Mouse (Mus musculus) lung, postnatal 14 days (tissue): ENCODE results near the gene Pecam1.
"Not testable (repeated sequence)": the region's sequence is repeated elsewhere in the genome, so short reads cannot be mapped to it uniquely, and the experiment has no call there.

Source experiments
- DNase-seq: peaks from one replicate; pipeline ENCODE4 v3.0.0; 2021

Gene Pecam1

GRCm38 (mm10) chr11:106664691-106665090 is 85.7 kb downstream of the Pecam1 start:
- DNase-seq, result no peak

GRCm38 (mm10) chr11:106663838-106664237 is 86.6 kb downstream of the Pecam1 start:
- DNase-seq, result no peak

- no peak for DNase-seq
Observed at GRCm38 (mm10) chr11:106662634-106663407, 87.6 kb downstream of the Pecam1 start.

GRCm38 (mm10) chr11:106660453-106661081 is 89.9 kb downstream of the Pecam1 start:
- DNase-seq, result peak; percentile 51

- peak; percentile 72 for DNase-seq
Observed at GRCm38 (mm10) chr11:106659598-106660295, 90.7 kb downstream of the Pecam1 start.

GRCm38 (mm10) chr11:106658051-106658880 is 92.2 kb downstream of the Pecam1 start:
- peak; percentile 88 for DNase-seq

- DNase-seq, result not testable (repeated sequence)
Observed at GRCm38 (mm10) chr11:106656896-106657498, 93.4 kb downstream of the Pecam1 start.

GRCm38 (mm10) chr11:106648347-106648746 is 102.1 kb downstream of the Pecam1 start:
- peak; percentile 87 for DNase-seq

GRCm38 (mm10) chr11:106642966-106643637 is 107.3 kb downstream of the Pecam1 start:
- no peak for DNase-seq

GRCm38 (mm10) chr11:106641580-106641979 is 108.8 kb downstream of the Pecam1 start:
- no peak for DNase-seq

GRCm38 (mm10) chr11:106640059-106640458 is 110.4 kb downstream of the Pecam1 start:
- DNase-seq, result no peak

GRCm38 (mm10) chr11:106639356-106639692 is 111.1 kb downstream of the Pecam1 start:
- peak; percentile 20 for DNase-seq

GRCm38 (mm10) chr11:106638551-106639355 is 111.7 kb downstream of the Pecam1 start:
- no peak for DNase-seq

GRCm38 (mm10) chr11:106637754-106638153 is 112.7 kb downstream of the Pecam1 start:
- no peak for DNase-seq

GRCm38 (mm10) chr11:106635946-106636345 is 114.5 kb downstream of the Pecam1 start:
- no peak for DNase-seq

GRCm38 (mm10) chr11:106634175-106634574 is 116.3 kb downstream of the Pecam1 start:
- not testable (repeated sequence) for DNase-seq

GRCm38 (mm10) chr11:106633456-106633855 is 117.0 kb downstream of the Pecam1 start:
- no peak for DNase-seq

GRCm38 (mm10) chr11:106627692-106628091 is 122.7 kb downstream of the Pecam1 start:
- DNase-seq, result peak; percentile 81

- DNase-seq, result no peak
Observed at GRCm38 (mm10) chr11:106625577-106625976, 124.9 kb downstream of the Pecam1 start.

GRCm38 (mm10) chr11:106623629-106624028 is 126.8 kb downstream of the Pecam1 start:
- DNase-seq, result no peak

GRCm38 (mm10) chr11:106622056-106622455 is 128.4 kb downstream of the Pecam1 start:
- DNase-seq, result no peak
